Mouse (Mus musculus) limb, embryonic 10.5 days (tissue): ENCODE measurements around the gene Acin1. TPM values are rescaled to one million over a fixed set of nuclear protein-coding genes. Genes with fewer than 3 reads are reported as not detected.

Source experiments
- DNase-seq: peaks from one replicate; pipeline ENCODE4 v3.0.0-alpha.2; 2017; ENCODE audit warnings: low spot score
- H3K27ac ChIP-seq: fragments of 300-500 bp; sonication (generic); 2 replicates; pipeline ENCODE4 v1.5.1; 2016; ENCODE audit warnings: mild to moderate bottlenecking
- H3K27me3 ChIP-seq: fragments of 300-500 bp; sonication (generic); 2 replicates; pipeline ENCODE4 v1.6.1; 2016; ENCODE audit warnings: low read depth, mild to moderate bottlenecking; ENCODE audit not compliant: poor library complexity, severe bottlenecking
- H3K36me3 ChIP-seq: fragments of 300-500 bp; sonication (generic); 2 replicates; pipeline ENCODE4 v1.6.1; 2016; ENCODE audit warnings: mild to moderate bottlenecking, moderate library complexity
- H3K4me1 ChIP-seq: fragments of 300-500 bp; sonication (generic); 2 replicates; pipeline ENCODE4 v1.6.1; 2016
- H3K4me3 ChIP-seq: fragments of 300-500 bp; sonication (generic); 2 replicates; pipeline ENCODE4 v1.5.1; 2016; ENCODE audit warnings: mild to moderate bottlenecking, moderate library complexity
- H3K9me3 ChIP-seq: fragments of 300-500 bp; sonication (generic); replicated peaks from 2 replicates; pipeline ENCODE4 v1.6.1; 2016; ENCODE audit warnings: mild to moderate bottlenecking
- WGBS: fragments of 180-500 bp; shearing (Covaris S2); methylation state at CpG from one replicate; pipeline ENCODE4 v1.1.7; 2016; 5-methylcytosine and 5-hydroxymethylcytosine counted together
- microRNA counts: library from miRNA; unstranded; fragments of <30 nt; microRNA quantifications from one replicate; lab custom pipeline; 2017
- microRNA-seq: library from miRNA; unstranded; fragments of <30 nt; microRNA quantifications from one replicate; pipeline ENCODE4, GENCODE M21; 2017
- polyA plus RNA-seq: library from polyadenylated mRNA; unstranded; fragments of >200 nt; fragmentation: Nextera tagmentation; extraction: Ambion mirVana; gene quantifications from 2 replicates; pipeline ENCODE4 v1.2.1, GENCODE M21; 2016

The Acin1 gene
- polyA plus RNA-seq, 1 experiment from 2014 or later: 144 TPM

GRCm38 (mm10) chr14:54592319-54592934 lies 94.3 kb downstream of the Acin1 start:
- peaks cover 49% of the 10 kb centered on the region for H3K36me3 ChIP-seq
- H3K4me1 ChIP-seq: peaks cover 12% of the 10 kb centered on the region; the same call in 1 of the 2 replicates
- no peaks in the 10 kb centered on the region for H3K27me3 ChIP-seq
- peak overlapping the region; percentile 58; the same call in 1 of the 2 replicates for H3K27ac ChIP-seq
- H3K9me3 ChIP-seq: no peaks in the 10 kb centered on the region
- WGBS: 70% methylated on average over 10 of the region's 10 CpGs
- no peak for DNase-seq
- H3K4me3 ChIP-seq: no peak overlapping the region

MicroRNAs encoded within 50 kb of the gene (microRNA counts, 519-probe panel; counts per million panel counts)
- microRNA mmu-miR-686 (lab: Ali Mortazavi, UCI): 684 counts per million, percentile 72 among the panel's probes with 10 or more counts

Small RNA genes within 50 kb of the gene (microRNA-seq; reads per million reads assigned to microRNA genes)
- gene Mir686: not detected
- gene Mir6948: not detected

Other genes starting within 250 kb of the Acin1 start
- gene Lrp10, start 222.8 kb downstream of the Acin1 start, polyA plus RNA-seq: 23.9 and 24.4 TPM in 2 replicates
- gene Rem2, start 210.8 kb downstream of the Acin1 start, polyA plus RNA-seq: 3.6 and 5.3 TPM in 2 replicates
- gene Prmt5, start 169.4 kb downstream of the Acin1 start, polyA plus RNA-seq: 131 and 156 TPM in 2 replicates
- gene Haus4, start 132.3 kb downstream of the Acin1 start, polyA plus RNA-seq: 57.5 and 63.0 TPM in 2 replicates
- 70.1 and 75.3 TPM in 2 replicates for gene Ajuba, start 109.4 kb downstream of the Acin1 start, polyA plus RNA-seq
- 11.1 and 13.5 TPM in 2 replicates for gene 4931414P19Rik, start 80.9 kb downstream of the Acin1 start, polyA plus RNA-seq
- 508 and 553 TPM in 2 replicates for gene Psmb5, start 68.9 kb downstream of the Acin1 start, polyA plus RNA-seq
- 0.13 and 0.14 TPM in 2 replicates for gene Psmb11, start 65.5 kb downstream of the Acin1 start, polyA plus RNA-seq
- not detected in 2 replicates for gene Gm17606, start 46.0 kb downstream of the Acin1 start, polyA plus RNA-seq
- 7.1 and 8.1 TPM in 2 replicates for gene Cdh24, start 45.6 kb downstream of the Acin1 start, polyA plus RNA-seq
- gene 1700123O20Rik, start 715 bp downstream of the Acin1 start, polyA plus RNA-seq: 112 and 116 TPM in 2 replicates
- gene Gm29776, start 11.9 kb upstream of the Acin1 start, polyA plus RNA-seq: 0.10 and 0.16 TPM in 2 replicates
- gene Cebpe, start 25.2 kb upstream of the Acin1 start, polyA plus RNA-seq: not detected in 2 replicates
- 0.50 and 0.77 TPM in 2 replicates for gene Slc7a8, start 95.0 kb upstream of the Acin1 start, polyA plus RNA-seq
- not detected in 2 replicates for gene Rnf212b, start 127.2 kb upstream of the Acin1 start, polyA plus RNA-seq
- gene Homez, start 184.0 kb upstream of the Acin1 start, polyA plus RNA-seq: 17.8 and 22.6 TPM in 2 replicates
- 0.08 TPM in 1 of 2 replicates, not detected in the other for gene Ppp1r3e, start 190.6 kb upstream of the Acin1 start, polyA plus RNA-seq
- gene Bcl2l2, start 196.4 kb upstream of the Acin1 start, polyA plus RNA-seq: 1.7 and 2.2 TPM in 2 replicates
- gene Gm20521, start 196.5 kb upstream of the Acin1 start, polyA plus RNA-seq: 0.55 TPM in 1 of 2 replicates, not detected in the other
- 173 and 178 TPM in 2 replicates for gene Pabpn1, start 205.6 kb upstream of the Acin1 start, polyA plus RNA-seq
- gene Slc22a17, start 226.2 kb upstream of the Acin1 start, polyA plus RNA-seq: 31.2 and 52.7 TPM in 2 replicates
- gene Efs, start 239.2 kb upstream of the Acin1 start, polyA plus RNA-seq: 40.2 and 53.4 TPM in 2 replicates
- 0.14 TPM in 1 of 2 replicates, not detected in the other for gene Il25, start 245.8 kb upstream of the Acin1 start, polyA plus RNA-seq
- gene Cmtm5, start 249.3 kb upstream of the Acin1 start, polyA plus RNA-seq: 0.38 and 1.2 TPM in 2 replicates